Mouse (Mus musculus): ENCODE data around the gene Gm12185.
"Not testable (repeated sequence)": the region's sequence is repeated elsewhere in the genome, so short reads cannot be mapped to it uniquely, and the experiment has no call there.

Gm12185 gene

DNA sequence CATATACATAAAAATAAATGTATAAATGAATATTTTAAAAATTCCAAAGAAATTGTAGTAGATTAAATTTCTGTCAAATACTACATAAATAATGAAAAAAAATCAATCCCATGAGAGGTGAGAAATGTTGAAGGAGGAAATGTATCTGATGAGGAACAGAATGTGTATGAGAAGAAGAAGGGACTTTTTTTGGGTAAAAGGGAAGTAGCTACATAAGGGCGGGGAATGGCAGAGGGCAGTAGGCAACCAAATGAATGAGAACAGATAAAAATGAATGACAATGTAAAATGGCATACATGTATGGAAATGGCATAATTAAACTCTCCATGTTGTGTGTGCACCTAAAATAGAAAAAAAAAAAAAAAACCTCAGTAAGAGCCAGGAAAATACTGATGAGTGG lies 78.4 kb downstream of the Gm12185 start:
- no peak for DNase-seq (ENCODE audit: low spot score)

DNA sequence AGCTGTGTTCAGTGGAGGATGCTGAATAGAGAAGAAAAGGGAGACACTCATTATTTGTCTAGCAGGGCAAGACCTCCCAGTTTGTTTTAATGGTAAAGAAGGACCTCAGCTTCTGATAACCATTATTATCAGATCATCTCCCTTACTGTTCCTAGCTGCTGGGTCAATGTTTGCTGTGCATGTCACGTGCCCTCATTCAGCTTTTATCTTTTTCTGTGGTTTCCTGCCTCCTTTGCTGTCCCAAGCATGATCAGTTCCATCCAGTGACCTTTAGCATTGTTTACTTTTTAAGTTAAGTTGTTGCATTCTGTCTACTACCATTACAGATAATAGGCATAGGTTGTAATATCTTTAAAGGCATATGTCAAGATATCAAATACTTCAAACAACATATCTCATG lies 83.6 kb downstream of the Gm12185 start:
- DNase-seq (ENCODE audit: low spot score), result no peak

DNA sequence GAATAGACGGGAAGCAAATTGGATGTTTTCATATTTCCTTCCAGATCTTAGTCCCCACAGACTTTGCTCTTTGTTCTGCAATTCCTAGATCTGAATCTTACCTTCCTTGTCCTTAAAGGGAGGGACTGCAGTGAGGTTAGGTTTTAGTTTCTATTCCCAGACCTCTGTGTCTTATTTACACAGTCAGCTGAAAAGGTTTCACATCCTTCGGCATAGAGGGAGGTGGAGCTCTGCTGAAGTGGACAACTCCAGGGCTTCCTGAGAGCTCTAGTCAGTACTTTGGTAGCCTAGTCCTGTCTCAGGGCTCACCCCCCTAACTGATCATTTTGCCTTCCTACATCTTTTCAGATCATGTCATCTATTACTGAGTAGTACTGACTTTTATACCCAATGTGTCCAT lies 90.0 kb downstream of the Gm12185 start, which contains the start of gene Gm5431:
Gene Gm5431, minus strand, starts transcription at position 194 of the 400 bp plus-strand sequence.
- no peak for DNase-seq (ENCODE audit: low spot score)

DNA sequence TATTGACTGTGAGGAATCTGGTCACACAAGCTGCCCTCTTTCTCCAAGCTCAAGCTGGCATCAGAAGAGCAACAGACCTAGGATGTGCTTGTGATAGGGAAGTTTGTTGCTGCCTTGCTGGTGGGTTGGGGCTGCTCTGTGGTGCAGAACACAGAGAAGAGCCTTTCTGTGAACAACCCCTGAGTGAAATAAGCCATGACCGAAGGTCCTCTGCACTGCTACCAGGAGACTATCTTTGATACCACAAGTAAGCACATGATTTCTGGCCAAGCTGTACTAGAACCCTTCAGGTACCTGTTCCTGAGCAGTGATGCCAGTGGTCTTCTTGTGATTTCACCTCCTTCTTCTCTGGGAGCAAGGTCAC lies 90.5 kb downstream of the Gm12185 start:
- DNase-seq (ENCODE audit: low spot score), result not testable (repeated sequence)

DNA sequence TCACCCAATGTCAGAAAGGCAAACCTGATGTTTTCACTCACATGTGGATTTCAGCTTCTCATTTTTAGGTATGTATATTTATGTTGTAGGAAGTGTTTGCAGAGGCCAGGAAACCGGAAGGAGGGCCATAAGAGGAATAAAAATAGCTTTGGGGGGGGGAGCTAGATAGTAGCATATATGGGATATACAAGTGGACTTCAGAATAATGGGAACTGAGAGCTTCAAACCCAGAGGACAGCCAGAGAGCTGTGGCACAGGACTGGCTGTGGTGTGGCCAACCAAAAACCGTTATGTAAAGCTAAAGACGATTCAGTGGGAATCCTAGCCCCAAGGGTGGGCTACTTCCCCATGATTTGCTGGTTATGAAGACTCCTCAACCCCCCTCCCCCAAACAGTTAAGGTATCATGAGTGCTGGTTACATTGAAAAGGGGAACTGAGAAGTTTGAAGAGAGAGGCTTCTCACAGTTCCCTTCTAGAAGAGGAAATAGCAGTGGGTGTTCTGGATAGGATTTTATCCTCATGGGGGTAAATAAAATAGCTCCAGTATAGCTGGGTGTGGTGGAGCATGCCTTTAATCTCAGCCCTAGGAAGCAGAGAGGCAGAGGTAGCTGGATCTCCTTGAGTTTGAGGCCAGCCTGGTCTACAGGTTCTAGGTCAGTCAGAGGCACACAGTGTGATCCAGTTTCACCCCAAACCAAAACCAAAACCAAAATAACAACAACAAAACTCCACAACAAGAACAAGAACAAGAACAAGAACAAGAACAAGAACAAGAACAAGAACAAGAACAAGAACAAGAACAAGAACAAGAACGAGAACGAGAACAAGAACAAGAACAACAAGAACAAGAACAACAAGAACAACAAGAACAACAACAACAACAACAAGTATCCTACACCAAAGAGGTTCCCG lies 91.1 kb downstream of the Gm12185 start:
- DNase-seq (ENCODE audit: low spot score), result not testable (repeated sequence)

DNA sequence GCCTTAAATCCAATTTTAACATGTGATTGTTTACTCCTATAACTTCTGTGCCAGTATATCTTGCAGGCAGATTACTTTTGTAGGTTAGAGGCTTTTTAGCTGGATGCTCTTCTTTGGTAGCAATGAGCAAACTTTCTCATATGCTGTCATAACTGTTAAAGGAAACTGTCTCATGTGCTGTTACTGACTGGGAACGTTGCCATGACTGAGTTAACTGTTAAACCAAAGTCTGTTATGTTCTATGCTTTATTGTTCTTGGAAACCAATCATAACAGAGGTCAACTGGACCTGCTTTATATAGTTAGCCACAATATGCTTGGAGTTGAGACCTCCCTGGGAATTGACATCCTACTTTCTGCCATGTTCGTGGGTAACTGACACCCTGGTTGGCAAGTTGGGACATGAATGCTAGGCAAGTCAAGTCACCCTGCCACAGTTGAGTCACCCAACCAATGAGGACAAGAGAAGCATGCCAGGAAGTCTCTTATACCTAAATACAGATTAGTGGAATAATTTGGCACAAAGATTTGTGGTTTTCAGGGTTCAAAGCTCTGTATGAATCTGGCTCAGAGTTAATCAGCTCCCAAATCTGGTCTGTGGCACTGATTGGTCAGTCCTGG lies 93.1 kb downstream of the Gm12185 start:
- no peak for DNase-seq (ENCODE audit: low spot score)

DNA sequence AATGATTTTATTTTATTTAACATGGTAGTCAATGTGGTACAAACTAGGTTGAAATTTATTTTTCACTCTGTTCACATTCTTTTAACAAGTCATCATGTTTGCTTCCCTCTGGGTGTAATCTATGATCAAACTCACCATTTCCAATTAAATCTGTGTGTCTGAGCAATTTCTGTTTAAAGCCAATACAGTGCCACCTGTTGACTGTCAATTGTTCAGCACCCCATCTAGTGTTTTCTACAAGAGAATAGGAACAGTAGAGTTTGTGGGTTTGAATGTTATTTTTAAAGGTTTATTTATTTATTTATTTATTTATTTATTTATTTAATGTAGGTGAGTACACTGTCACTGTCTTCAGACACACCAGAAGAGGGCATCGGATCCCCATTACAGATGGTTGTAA lies 115.3 kb downstream of the Gm12185 start:
- DNase-seq (ENCODE audit: low spot score), result no peak

DNA sequence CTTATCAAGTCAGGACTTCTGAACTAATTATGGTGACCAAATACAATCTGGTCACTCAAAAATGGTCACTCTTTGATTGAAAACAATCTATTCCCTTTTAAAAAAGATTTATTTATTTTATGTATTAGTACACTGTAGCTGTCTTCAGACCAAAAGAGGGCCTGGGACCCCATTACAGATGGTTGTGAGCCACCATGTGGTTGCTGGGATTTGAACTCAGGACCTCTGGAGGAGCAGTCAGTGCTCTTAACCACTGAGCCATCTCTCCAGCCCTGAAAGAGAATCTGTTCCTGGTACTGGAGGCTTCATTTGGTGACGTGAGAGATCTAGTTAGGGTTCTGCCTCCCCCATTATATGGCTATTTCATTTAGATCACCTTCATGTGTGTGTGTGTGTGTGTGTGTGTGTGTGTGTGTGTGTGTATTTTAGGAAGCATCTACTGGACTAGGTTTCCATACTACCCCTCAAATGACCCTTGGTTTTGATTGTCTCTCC lies 116.6 kb downstream of the Gm12185 start:
- DNase-seq (ENCODE audit: low spot score), result not testable (repeated sequence)

DNA sequence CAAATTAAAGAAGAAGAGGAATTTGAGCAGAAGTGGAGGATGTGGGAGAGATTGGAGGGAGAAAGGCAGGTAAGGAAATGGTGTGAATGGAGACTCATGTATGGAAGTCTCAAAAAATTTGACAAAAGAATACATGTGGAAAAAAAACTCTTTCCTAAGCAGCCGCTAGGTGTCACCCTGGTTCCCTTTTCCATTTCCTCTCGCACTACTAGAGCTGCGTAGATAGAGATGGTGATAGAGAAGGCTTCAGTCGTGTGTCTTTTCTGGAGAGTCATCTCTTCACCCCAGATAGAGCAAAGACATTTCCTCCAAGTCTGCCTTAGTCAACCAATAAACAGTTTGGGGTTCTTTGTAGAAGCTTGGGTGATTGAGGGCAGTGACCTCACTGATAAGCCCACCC lies 117.6 kb downstream of the Gm12185 start:
- DNase-seq (ENCODE audit: low spot score), result peak; percentile 56

DNA sequence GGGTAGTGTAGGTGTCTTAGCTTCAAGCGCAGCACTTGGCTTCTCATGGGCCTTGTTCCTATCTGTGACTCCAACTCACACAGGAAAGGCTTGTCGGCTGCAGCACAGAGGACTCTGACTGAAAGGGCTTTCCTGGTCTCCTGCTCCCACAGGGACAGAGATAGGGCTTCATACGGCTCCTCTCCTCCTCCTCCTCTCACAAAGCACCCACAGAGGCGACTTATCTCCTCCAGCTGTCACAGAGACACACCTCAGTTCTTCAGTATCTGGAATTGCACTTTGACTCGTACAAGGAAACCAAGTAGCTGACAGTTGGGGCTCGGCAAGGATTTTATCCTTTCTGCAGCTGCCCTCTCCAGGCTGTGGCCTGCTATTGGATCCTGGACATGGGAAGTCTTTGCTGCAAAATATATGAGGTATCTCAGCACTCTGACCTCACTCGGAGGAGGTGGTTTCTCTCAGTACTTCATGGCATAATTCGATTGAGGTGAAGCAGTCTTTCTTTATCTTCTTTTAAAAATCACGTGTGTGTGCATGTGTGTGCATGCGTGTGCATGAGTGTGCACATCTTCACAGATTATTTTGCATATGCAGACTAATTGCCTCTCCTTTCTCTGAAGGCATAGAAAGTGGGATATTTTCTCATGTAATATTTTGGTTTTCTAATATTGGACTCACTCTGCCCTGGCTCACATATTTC lies 118.3 kb downstream of the Gm12185 start:
- no peak for DNase-seq (ENCODE audit: low spot score)

DNA sequence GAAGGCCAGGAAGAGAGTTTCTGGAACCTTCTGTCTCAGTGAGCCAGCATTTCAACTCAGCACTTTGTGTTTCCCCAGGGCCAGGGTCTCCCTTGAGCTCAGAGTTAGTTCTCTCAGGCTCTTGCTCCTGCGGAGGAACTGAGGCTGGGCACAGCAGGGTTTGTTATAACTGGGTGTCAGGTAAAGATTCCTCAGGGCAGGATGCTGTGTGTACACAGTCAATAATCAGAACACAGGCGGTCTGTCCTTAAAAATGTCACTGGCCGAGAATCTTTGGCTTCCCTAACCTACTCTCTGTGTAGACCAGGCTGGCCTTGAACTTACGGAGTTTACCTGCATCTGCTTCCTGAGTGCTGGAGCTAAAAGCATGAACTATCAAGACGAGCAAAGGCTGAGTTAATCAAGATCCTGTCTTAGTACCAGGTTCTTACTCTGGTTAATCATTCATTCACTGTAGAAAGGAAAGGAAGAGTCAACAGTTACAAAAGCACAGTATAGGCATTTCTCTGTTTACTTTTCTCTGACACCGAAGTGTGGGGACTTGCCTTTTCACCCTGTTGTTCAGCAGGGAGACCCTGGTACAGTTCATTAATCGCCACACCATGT lies 119.2 kb downstream of the Gm12185 start:
- no peak for DNase-seq (ENCODE audit: low spot score)

DNA sequence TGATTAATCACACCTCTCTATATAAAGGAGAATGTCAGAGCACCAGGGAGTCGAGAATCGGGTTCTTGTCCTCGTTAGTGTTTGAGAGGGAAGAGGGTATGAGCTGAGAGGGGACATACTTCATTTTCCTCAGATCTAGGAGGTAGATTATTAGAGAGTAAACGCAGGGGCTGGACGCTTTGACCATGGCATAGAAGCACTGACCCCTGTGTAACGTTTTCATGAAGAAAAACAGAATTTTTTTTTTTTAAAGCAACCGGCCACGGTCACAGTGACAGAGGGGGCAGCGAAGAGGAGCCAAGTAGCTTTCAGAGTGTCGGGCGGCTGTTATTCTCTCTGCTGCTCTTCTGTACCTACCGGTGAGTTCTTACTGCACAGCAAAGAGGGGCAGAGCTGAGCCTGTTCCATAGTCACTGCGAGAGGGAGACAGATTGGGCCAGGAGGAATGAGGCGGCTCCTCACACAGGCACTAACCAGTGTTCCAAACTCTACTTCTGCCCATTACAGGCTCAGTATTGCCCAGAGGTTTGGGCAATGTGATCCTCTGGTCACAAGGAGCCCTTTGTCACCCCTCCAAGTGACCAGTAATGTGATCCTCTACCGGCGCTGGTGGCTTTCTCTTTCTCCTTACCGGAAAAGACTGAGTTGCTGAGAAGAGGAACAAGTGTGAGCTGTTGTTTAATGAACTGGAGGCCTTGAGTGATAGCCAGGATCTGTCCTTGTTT lies 120.0 kb downstream of the Gm12185 start:
- peak; percentile 19 for DNase-seq (ENCODE audit: low spot score)

DNA sequence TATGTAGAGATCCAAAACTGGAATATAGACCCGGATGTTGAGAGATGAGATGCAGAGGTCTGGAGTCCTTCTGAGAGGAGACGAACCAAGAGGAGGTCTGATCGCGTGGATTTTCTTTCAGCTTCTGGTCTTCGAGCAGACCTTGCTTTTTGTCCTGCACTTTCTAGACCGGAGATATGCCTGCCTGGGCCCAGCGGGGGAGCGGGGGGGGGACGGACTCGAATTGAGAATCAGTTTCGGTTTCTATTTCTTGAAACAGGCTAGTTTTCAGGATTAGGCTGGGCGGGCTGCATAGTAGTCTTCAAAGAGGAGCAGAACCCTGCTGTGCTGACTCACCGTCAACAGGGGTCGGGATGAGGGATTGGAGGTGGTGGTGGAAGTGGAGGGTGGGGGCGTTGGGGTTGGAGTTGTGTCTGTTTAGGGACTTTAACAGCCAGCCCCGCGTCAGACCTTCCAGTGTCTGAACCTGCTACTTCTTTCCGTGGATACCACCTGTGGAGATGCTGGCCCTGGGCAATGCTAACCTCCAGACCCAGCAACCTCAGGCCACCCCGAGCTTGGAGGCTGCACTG lies 120.7 kb downstream of the Gm12185 start, which contains the start of gene Irgm1:
Gene Irgm1, minus strand, starts transcription at position 483 of the 572 bp plus-strand sequence.
- DNase-seq (ENCODE audit: low spot score), result peak; percentile 69

DNA sequence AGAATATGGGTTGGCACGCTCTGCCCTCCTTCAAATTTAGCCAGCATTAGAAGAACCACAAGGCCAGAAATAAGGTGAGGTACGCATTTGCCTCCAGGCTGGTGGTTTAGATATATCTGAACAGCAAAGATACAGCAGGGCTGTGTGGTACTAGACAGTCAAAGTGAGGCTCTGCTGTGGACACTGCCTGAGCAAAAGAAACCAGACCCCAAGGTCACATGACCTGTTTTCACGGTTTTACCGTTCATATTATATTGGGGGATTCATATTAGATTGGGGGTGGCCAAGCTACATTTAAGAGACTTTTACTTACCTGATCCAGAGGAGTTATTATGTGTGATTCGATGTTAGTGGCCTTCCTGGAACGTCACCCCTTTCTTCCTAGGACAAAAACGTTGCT lies 121.2 kb downstream of the Gm12185 start:
- no peak for DNase-seq (ENCODE audit: low spot score)

DNA sequence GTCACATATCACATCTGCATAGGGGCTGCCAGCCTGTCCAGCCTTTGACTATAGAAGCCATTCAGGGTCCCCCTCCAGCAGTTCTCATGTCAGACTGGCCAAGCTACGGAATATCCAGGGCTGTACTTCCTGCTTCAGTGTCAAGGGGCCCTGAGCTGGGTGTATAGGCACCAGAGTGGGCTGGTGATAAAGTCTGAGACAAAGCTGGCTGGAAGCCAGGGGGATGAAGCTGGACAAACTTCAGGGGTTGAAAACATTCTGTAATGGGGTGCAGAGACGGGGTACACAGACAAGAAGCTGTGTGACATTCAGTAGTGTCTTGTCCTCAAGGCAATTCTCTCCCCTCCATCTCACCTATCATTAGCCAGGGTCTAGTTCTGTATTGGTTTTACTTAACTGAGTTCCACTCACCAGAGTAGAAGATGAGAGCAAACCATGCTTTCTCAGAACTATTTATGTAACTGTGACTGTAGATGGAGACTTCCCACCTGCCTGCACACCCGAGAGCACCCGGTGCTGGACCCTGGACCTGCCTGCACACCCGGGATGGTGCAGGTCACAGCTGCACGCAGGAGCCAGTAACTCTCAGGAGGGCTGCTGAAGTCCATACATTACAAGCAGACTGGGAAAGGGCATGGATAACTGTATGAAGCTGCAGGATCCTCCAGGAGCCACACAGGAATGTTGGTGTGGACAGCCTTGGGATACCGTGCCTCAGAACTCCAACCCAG lies 122.5 kb downstream of the Gm12185 start:
- no peak for DNase-seq (ENCODE audit: low spot score)

DNA sequence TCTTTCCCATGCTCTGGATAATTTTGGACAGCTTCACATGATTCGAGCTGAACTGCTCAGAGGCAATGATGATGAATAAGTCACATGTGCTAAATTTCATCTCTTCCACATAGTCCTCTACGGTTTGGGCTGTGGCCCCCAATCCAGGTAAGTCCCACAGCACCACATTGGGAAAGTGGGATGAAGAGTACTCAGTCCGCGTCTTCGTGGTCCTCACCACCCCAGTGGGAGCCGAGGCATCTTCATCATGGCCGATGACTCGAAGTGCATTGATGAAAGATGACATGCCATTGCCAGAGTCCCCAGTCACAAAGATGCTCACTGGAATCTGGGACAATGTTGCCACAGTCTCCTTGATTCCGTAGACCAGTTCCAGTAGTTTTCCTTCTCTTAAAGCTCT lies 125.5 kb downstream of the Gm12185 start:
- no peak for DNase-seq (ENCODE audit: low spot score)

DNA sequence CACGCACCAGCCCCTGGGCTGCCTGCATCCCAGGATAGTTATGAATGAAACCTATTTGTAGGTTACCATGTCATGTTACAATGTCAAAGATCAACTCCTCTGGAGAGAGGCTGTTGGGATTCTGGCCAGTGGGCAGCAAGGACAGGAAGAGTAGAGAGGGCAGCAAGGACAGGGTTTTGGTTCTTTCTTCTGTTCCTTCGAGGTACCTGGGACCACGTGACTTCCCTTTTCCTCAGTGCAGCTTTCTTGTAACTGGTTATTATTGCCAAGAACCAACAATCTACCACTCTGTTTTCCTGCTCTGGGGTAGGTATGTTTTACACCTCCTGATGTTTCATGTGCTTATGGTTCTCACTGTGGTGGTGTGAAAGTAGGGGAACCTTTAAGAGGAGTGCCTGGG lies 128.2 kb downstream of the Gm12185 start:
- DNase-seq (ENCODE audit: low spot score), result no peak

DNA sequence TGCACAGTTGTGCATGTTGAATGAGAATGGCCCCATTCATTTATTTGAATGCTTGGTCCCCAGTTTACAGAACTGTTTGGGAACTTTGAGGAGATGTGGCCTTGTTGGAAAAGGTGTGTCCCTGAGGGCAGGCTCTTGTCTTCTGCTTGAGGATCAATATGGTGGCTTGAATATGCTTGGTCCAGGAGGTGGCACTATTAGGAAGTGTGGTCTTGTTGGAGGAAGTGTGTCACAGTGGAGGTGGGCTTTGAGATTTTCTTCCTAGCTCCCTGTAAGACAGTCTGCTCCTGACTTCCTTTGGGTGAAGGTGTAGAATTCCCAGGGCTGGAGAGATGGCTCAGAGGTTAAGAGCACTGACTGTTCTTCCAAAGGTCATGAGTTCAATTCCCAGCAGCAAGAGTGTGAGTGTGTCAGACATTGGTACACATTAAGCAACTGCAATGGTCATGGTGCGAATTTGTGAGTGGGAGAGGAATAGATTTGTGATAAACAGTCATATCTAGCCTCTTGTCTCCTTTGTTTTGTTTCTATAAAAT lies 129.2 kb downstream of the Gm12185 start:
- no peak for DNase-seq (ENCODE audit: low spot score)

DNA sequence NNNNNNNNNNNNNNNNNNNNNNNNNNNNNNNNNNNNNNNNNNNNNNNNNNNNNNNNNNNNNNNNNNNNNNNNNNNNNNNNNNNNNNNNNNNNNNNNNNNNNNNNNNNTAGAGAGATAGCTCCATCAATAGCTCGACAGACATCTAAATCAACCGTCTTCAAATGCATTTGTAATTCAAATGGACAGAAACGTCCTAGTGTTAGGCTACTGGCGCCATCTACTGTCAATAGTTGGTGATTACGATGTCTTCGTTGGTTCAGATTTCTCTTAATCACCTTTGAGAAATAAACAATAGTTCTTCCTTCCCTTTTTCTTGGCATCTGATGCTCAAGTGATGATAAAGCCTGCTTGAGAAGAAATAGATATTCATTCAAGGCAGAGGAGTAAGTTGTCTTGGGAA lies 133.0 kb downstream of the Gm12185 start:
- DNase-seq (ENCODE audit: low spot score), result peak; percentile 70

All from urinary bladder, postnatal 14 days (tissue).